Mouse (Mus musculus): ENCODE measurements around the gene Zfp184.
A peak's percentile ranks its signal among the peaks of the same experiment; 100 is the strongest.

The Zfp184 gene

DNA sequence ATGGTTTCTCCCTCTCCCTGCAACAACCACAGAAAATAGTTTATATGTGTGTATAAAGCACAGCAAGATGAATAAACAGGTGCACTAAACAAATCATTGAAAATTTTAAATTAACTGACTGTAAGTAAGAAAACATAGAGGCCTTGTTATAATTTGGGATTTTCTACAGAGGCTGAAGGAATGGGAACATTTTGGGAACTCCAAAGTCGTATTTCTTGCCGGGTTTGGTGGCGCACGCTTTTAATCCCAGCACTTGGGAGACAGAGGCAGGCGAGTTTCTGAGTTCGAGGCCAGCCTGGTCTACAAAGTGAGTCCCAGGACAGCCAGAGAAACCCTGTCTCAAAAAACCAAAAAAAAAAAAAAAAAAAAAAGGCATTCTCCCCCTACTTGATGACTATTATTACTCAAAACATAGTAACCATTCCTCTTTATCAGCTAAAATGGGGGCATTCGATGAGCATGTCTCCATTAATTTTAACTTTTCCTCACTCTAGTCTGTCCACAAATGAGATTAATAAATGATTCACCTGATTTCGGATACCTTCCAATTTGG lies 24.1 kb upstream of the Zfp184 start:
- DNase-seq (ENCODE audit: inconsistent ontology term): no peak

DNA sequence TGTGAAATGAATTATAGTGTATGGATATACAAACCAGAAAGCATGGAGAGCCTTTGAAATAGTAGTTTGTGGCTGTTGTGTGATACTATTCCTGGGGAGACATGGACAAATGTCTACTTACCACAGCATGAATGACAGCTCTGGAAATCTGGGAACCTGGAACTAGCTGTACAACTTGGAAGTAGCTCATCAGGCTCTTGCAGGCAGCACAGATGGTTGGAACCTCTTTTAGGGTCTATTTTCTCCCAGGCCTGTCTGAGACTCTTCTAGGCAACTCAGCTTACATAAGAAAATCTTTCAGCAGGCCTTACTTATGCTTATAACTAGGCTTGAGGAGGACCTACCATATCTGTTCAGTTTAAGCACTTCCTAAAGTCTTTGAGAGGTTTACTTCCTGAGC lies 21.5 kb upstream of the Zfp184 start:
- DNase-seq (ENCODE audit: inconsistent ontology term): no peak

DNA sequence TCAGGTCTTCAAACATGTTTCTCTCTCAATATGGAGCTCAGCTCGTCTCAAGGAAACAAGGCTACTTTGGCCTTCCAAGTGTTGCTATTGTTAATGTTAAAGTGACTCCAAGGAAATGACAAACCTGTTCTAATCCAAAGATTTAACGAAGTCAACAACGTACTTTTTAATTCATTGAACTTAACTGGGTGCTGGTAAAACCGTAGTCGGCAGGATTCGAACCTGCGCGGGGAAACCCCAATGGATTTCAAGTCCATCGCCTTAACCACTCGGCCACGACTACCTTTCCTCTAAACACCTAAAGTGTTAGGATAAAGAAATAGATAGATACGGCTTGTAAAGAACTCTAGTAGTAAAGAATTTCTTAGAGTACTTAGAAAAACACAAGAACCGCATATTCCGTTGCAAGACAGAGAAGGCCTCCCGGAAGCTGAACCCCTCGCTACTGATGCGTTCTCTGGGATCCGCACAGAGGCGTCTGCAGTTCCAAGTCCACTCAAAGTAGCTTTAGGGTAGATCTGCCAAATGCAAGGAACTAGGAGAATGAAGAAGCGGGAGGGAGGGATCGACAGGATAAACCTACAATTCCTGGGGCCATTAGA lies 20.1 kb upstream of the Zfp184 start:
- no peak for DNase-seq (ENCODE audit: inconsistent ontology term)

DNA sequence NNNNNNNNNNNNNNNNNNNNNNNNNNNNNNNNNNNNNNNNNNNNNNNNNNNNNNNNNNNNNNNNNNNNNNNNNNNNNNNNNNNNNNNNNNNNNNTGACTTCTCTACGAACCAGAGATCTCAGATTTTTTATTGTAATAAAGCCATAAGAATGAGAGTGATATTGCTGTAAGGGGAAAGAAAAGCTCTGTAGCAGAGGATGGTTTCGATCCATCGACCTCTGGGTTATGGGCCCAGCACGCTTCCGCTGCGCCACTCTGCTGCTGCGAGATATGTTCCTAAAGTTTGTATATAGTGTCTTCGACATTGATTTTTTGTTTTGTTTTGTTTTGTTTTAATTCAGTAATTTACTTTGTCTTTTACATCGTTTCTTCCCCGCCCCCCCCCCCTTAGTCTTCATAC lies 13.9 kb upstream of the Zfp184 start:
- DNase-seq (ENCODE audit: inconsistent ontology term): no peak

DNA sequence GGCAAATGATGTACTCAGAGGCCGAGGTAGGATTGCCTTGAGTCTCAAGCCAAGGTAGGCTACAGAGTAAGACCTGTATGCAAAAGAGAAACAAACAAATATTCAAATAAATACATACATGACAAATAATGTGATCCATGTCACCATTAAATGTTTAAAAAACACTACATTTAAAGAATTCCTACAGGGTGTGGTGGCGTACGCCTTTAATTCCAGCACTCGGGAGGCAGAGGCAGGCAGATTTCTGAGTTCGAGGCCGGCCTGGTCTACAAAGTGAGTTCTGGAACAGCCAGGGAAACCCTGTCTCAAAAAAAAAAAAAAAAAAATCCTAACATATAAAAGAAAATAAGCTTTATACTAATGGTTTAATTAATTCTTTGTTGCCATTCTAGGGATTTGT lies 13.2 kb upstream of the Zfp184 start:
- DNase-seq (ENCODE audit: inconsistent ontology term): no peak

DNA sequence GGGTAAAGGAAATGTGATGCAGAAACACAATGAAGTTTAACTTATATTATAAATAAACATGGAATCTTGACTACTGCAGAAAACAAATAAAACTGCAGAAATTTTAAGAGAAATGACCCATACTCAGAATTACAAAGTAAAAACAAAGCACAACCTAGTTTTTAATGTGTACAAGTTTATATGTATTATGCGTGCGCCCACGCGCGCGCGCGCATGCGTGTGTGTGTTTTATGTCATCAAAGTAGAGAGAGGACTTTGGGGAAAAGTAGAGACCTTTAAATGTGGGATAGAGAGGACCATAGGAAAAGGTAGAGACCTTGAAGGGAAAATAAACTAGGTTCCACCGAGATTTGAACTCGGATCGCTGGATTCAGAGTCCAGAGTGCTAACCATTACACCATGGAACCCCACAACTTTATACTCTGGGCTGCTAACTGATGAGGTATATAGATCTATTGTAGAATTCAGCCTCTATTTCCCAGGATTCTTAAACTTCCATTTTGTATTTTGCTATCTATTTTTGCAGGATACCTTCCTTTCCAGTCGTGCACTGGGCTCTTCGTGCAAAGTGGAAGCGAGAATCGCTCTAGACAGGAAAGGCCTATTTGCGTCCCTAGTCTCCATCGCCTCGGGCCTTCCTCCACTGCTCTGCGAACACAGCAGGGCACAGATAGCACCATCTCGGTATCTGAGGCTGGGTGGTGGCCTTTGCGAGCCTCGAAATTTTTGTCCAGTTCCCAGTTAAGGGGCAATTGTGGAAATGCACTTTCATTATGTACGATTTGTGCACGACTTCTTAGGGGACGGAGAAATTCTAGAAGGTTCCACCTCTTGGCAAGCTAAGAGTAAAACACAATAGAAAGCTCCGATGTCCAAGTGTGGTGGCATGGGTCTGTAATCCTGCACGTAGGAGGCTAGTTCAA lies 11.0 kb upstream of the Zfp184 start:
- DNase-seq (ENCODE audit: inconsistent ontology term): no peak

DNA sequence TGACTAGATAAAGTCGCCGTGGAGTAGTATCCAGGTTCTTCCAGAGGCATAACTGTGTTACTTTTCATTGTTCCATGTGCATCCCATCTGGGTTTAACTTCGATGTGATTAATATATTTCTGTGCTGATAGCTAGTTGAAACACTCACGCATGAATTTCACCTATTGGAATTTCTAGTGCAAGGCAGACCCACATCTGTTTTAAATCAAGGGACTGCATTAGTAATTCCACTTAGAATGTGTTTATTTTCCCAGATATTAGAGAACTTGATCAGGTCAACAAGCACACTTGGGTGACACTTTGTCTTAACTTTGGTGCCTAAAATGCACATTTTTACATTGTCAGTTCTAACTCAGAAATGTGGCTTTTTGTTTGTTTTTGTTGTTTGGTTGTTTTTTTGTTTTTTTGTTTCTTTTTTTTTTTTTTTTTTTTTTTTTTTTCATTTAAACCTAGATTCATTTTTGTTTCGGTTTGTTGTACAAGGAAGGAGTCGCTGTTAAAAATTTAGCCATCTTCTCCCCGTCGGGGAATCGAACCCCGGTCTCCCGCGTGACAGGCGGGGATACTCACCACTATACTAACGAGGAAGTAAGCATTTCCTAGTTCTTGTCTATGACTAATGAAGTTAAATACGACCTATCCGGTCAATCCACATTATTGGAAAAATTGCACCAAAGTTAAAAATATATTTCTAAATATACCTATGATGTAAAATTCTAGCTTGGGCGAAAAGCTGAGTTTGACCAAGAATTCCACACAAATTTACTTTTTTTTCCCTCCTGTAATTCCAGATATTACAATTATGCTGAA lies 9.7 kb upstream of the Zfp184 start:
- peak; percentile 86 for DNase-seq (ENCODE audit: inconsistent ontology term)

DNA sequence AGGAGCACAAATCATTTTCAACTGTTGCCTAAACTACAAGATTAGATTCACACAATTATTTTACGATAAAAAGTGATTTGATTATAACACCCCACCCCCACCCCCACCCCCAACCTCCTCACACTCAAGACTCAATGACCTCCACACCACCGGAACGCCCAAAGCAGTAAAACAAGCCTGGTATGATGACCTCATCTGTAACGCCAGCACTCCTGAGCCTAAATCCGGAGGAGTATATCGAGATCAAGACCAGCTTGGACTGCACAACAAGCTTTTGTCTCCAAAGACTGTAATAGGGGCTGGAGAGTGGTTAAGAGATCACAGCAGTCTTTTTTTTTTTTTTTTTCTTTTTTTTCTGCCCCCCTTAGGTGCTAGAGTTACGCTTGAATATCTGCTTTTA lies 9.1 kb upstream of the Zfp184 start:
- no peak for DNase-seq (ENCODE audit: inconsistent ontology term)

DNA sequence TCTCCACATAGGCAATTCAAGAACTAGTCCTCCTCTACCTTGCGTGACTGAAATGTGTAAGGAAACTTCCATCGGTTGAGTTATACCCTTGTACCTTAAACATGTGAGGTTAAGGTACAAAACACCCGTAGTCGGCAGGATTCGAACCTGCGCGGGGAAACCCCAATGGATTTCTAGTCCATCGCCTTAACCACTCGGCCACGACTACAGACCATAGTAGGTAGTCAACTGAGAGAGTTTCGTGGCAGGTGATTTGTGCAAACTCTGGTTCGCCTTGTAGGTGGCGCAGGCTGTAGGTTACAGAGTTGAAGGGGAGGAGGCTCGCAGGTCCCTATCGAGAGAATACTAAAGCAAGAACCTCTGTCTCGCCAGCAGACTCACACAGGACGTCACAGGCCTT lies 7.9 kb upstream of the Zfp184 start:
- no peak for DNase-seq (ENCODE audit: inconsistent ontology term)

DNA sequence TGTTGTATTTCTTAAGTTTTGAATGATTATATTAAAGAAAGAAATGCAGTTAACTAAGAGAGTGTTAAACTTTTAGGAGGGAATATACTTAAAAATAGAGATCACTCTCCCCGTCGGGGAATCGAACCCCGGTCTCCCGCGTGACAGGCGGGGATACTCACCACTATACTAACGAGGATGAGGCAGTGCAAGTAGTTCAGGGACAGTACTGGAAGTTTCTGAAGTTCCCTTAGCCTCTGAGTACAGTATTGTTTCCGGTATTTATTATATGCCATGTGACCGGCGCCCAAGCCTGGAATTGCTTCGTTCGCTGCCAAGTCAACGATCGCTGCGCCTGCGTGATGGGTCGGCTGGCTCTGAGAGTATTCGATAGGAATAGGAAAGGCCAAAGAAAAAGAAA lies 4.7 kb upstream of the Zfp184 start:
- DNase-seq (ENCODE audit: inconsistent ontology term): peak; percentile 99

DNA sequence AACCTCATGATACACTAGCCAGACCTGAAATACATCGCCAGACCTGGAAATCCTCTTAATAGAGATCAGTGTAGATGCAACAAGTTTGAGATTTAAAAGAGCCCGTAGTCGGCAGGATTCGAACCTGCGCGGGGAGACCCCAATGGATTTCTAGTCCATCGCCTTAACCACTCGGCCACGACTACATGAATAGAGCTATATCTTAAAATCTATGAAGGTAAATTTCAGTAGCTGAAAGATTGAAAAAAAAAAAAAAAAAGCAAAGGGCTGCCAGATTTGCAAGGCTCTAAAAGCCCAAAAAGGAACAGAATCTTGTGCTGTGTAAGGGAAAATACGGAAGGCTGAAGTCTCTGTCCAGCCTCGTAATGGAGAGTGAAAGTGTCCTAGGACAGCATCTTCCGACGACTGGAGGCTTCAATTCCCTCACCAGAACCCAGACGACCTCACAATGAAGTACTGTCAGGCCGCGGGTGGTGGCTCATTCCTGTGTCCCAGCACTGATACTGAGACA lies 4.0 kb upstream of the Zfp184 start:
- peak; percentile 78 for DNase-seq (ENCODE audit: inconsistent ontology term)

DNA sequence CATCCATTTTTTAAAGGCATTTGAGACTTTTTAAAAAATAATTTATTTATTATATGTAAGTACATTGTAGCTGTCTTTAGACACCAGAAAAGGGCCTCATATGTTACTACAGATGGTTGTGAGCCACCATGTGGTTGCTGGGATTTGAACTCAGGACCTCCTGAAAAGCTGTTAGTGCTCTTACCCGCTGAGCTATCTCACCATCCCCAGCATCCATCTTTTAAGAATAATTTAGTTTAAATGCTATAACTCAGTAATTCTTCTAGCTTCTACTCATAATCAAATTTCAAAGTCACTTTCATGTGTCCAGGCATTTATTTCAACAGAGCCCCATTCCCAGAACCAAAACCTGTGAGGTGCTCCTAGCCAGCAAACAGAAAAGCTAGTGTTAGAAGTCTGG lies 1.2 kb upstream of the Zfp184 start:
- no peak for DNase-seq (ENCODE audit: inconsistent ontology term)

DNA sequence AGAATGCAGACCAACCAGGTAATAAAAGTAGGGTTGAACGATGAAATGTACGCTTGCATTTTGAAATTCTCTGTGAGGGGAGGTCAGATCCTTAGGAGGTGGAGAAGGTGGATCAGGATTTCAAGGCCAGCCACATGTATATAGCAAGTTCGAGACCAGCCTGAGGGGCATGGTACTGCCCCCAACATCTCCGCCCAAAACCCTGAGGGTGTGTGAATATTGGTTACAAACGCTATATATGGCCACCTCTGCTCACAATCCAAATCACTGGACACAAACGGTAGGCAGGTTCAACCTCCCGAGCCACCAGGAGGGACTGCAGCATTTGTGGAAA lies 335 bp upstream of the Zfp184 start:
- DNase-seq (ENCODE audit: inconsistent ontology term): no peak

DNA sequence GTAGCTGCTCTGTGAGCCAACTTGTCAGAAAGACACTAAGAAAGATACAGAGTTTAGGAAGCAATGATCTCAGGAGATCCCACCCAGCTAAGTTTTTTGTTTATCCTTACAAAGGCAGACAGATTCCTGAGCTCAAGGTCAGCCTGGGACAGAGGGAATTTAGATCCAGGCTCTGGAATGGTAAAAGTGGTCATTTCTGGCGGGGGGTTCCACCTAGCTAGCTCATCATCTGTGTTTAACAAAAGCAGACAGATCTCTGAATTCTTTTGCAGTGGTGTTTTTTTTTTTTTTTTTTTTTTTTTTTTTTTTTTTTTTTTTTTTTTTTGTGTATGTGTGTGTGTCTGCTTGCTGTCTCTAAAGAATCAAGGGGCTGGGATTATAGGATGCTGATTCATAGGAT lies 24.4 kb downstream of the Zfp184 start:
- DNase-seq (ENCODE audit: inconsistent ontology term): no peak

DNA sequence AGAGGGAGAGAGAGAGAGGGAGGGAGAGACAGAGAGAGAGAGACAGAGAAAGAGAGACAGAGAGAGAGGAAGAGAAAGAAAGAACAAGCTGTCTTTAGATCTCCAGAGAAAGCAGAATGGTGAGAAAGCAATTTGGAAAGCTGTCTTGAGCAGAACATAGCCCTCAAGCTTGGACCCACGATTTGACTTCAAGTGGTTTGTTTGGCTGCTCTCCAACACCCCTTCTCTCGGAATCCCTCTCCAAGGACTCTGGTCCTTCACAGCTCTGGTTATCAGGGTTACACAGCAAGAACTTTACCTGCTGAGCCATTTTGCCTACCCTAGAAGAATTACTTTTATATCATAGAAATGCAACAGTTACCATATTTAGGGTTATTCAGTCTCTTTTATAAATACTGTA lies 24.9 kb downstream of the Zfp184 start:
- no peak for DNase-seq (ENCODE audit: inconsistent ontology term)

DNA sequence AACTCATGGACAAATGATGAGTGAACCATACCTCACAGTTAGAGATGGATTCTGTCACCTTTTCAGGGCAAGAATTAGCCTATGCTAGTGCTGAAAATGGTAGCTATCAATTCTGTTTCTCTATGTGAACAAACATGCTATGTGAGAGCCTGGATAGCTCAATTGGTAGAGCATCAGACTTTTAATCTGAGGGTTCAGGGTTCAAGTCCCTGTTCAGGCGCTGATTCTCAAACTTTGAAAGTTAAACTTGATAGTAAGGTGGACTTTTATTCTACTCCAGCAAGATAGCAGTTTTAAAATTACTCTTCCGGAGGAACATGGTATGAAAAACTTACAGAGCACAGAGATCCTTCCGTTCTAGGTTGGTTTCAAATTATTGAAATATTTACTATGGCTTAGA lies 26.7 kb downstream of the Zfp184 start:
- no peak for DNase-seq (ENCODE audit: inconsistent ontology term)

DNA sequence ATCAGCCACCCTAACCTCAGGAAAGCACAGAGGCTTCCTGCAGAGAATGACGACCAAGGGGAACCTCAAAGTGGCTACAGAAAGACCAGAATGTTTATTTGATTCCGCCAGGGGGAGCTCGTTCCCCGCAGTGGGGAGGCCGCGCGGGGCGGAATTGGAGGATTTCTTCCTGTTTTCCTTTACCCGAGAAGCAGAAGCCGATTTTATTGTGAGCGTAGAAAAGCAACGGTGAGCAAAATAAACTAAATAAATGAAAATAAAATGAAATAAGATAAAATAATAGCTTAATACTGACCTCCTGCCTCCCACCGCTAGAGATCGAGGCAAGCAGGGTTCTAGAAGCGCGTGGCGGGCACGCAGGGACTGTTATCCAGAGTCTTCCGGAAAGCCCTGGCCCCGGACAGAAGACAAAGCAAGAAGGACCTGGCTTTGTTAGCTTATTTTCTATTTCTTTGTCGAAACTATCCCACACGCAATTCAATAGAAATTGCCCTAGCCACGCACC lies 29.4 kb downstream of the Zfp184 start:
- DNase-seq (ENCODE audit: inconsistent ontology term): peak; percentile 93

DNA sequence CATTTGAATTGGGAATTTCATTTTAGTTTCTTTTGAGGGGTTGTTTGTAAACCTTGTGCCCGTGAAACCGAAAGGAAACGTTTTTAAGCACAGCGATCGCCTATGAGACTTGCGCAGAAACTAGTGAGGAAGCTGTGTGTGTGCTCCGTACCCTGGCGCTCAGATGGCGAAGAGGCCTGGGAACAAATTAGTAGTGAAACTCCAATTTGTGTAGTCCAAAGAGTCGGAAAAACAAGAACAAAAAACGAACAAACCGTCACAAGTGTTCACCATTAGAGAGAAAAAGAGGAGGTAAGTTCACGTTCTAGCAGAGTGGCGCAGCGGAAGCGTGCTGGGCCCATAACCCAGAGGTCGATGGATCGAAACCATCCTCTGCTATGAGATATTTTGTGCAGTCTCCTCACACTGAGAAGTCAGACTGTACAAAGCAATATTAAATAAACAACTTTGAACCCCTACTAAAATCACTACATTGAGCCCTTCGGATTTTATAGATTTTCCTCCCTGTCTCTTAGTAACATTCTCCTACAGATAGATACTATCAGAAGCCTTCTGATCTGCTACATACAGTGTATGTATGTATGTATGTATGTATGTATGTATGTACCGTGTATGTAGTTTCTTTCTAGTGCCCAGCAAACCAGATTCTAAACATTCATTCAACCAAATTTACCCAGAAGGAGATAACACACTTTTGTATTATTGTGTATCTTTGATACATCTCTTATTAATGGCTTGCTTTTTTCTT lies 30.0 kb downstream of the Zfp184 start:
- DNase-seq (ENCODE audit: inconsistent ontology term): peak; percentile 83

DNA sequence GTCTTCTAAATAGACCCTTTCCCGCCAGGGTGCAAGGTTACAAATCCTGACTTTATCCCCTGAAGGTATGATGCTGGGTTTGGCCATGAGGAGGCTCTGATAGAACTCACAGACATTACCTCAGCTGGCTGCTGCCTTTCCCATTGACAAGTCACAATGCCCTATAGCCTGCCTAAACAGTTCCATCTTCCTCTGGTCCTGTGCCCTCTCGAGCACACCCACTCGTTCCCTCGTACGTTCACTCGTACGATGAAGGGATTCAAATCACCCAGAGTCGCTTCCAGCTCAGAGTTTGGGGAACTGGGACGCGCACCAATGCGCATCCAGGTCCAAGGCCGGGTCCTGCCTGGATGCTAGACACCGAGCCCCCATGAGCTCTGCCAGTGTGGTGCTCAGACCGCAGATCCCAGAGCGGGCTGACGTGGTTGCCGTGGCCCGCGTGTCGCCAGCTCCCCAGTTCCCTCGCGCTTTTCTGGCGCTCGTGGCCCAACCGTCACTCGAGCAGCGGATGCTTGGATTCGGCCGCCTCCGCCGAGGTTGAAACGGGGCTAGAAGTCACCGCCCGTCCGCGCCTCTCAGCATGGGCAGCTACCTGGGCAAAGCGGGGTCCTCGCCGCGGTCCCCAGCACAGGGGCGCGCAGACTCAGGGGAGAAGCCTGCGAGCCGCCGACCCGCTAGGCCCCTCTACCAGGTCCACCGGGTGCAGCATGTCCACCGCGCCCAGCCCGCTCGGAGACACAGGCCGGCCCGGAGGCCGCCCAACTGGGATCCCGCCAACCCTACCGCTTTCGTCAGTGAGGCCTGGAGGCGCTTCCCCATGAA lies 36.3 kb downstream of the Zfp184 start, which contains the start of gene Pom121l2:
Gene Pom121l2, plus strand, starts transcription at position 214 of the 822 bp plus-strand sequence.
- DNase-seq (ENCODE audit: inconsistent ontology term): peak; percentile 58

DNA sequence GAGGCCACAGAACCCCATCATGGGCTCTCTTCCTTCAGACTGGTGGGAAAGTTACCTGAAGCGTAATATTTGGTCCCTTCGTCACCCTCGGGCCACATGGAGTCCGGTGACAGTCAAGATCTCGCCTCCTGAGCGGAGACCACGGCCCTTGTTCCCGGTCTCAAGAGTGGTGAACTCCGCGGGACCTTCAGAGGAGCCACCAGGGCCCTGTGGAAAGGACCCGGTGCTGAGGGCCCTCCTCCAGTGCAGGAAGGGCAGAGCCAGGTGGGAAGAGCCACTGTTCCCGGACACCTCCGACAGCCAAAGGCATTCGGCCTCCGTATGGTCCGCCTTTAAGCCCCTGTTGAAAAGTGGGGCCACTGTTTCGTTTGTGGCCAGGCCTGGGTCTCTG lies 36.9 kb downstream of the Zfp184 start:
- no peak for DNase-seq (ENCODE audit: inconsistent ontology term)
